Mouse (Mus musculus): ENCODE measurements at regions not wholly inside any gene's neighbourhood (a gene's known extent, or its start where the extent isn't known, plus 50 kb on each side); places are given as distances from the start of the nearest gene placed in this dataset.

DNA sequence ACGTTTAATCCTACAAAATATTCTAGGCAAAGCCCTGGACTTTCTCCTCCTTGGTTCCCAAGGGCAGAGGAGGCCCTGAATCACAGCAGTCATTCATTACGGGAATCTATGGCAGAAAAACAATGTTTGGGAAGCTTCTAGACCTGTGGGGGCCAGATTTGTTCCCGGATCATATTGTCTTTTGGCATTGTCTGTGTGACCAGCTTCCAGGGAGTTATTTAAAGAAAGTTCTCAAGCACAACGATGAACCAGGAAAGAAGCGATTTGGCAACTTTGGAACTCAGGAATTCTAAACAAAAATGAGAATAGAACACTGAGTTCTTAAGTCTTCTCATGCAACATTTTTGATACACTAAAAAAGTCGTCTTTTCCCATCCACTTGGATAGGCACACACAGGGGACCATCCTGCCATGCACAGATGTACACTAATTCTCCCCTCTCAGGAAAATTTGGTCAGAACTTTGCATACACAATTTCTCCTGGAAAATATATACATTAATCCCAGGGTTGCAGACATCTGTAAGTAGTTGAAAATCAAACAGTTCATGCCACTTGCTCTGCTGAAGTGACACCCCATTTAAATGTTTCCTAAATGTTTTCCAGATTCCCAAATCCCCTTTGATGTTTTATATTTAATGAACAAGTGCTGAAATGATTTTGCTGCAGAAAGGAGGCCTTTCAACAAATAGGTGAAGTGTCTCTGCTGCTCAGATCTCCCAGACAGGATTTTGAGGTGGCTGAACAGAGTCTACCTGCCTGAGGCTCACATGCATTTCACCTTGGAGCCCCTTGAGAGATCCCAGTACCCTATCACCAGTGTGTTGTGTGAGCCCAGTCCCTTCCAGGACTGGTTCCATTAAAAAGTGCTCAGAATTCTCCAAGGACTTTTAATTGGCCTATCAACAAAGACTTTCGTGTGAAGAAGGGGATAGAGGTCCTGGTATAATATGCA lies 548.9 kb upstream of the Nrp1 start:
- no peak for DNase-seq (ENCODE audit: low spot score in 2 of 2)

DNA sequence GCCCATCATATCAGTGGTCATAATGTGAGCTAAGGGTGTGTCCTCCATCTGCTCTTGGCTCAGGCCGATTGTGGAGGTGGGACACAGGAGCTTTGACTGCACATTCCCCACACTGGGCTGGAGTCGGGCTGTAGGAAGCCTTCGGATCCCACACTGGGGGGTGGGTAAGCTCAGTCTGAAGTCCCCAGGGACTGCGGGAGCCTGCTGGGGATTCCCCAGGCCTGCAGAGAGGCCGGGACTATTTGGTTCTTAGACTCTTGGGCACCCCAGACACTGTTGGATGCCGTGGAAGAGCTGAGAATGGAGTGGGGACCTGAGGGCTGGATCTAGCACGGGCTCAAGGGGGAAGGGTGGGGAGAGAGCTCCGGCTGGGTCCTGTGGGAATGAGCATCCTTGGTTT lies 547.1 kb upstream of the Nrp1 start:
- DNase-seq (ENCODE audit: low spot score in 2 of 2) = no peak

DNA sequence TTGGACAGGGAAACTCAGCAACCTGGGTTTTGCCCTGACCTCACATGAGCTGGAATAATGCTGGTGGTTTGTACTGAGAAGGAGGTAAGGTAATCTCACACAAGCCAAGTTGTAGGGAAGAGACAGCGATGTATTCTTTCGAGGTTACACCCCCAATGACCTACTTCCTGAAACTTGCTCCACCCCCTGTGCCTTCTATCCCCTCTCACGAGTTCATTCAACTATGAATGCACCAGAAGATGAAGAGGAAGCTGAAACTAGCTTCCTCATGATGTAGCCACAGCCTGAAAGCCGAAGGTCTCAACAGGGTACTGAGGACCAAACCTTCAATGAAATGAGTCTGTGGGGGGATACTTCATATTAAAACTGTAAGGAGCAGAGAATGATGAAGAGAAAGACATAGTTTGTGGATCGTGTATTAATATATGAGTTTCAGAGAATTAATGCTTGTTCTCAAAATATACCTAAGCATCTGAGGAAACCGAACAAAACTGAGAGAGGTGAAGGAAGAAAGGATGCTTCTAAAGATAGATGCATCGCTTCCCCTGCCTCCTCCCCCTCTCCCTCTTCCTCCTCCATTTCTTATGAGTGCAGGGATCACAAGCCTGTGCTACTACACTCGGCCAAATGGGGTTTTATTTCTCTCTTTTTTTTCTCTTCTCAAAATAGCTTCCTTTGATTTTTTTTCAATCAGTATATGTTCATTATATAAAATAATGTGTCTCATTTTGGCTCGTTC lies 543.5 kb upstream of the Nrp1 start:
- peak; percentile 35 to 41 for DNase-seq (ENCODE audit: low spot score in 2 of 2)

DNA sequence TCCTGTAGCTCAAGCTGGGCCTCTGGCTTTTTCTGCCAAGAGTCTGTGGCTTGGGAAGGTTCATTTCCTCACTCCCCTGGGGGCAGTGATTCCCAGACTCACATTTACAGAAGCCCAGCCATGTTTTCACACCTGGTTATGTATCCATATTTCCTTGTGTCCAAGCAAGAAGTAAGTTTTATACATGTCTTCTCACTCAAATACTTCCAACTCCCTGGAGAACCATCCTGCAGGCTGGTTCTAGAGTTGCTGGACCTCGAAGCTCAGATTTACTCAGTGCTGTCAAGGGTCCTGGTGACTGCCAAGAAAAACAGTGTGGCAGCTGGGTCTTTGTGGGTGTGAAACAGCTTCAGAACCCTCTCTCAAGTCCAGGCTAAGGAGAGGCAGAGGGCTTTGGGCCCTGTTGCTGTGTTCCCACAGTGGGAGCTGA lies 537.6 kb upstream of the Nrp1 start:
- DNase-seq (ENCODE audit: low spot score in 2 of 2) = no peak

DNA sequence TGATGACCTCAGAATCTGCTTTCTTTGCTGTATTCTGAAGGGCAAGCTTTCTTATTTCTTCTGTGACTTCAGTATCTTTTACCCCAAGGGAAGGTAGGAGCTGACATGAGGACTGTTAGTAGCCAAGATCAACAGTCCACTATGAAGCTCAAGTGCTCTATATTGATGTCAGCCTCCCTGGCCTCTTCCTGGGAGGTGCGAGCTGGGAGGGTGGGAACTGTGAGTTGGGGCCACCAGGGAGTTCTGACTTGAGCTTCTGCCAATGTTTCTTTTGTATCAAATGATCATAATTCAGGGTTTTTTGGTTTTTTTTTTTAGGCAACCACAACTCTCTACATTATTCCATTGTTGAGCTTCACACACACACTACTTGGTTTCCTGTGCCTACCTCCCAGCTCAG lies 536.8 kb upstream of the Nrp1 start:
- DNase-seq (ENCODE audit: low spot score in 2 of 2) = no peak

DNA sequence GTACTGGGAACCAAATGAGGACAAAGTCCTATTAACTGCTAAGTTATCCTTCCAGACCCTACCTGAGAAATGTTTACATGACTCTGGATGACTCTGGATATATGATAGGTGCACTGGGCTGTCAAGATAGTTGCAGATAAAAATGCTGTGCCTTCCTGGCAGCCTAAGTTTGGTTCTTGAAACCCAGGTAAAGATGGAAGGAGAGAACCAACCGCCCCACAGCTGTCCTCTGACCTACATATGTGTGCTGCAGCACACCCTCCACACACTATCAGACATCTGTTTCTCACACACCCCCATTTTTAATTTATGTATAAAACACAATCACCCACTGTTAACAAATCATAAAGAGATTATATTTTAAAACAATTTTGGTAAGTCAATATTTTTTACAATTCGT lies 533.4 kb upstream of the Nrp1 start:
- peak; percentile 37 to 55 for DNase-seq (ENCODE audit: low spot score in 2 of 2)

DNA sequence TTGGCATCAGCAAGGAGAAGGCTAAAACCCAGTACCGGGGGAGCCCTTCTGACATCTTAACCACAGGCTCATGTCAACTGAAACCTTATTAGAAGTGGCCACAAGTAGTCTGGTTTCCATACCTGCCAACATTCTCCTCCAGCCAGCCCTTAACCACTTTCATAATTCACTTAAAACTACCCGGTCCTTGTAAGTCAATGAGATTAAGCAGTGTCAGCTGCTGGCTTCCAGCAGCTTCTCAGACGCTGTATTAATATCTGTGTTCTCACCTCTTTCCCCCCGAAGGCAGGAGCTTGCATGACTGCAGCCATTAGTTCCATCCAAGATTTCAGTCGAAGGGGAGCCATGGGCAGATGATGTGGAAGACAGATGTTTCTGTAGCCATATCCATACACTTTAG lies 530.6 kb upstream of the Nrp1 start:
- DNase-seq (ENCODE audit: low spot score in 2 of 2) = no peak

DNA sequence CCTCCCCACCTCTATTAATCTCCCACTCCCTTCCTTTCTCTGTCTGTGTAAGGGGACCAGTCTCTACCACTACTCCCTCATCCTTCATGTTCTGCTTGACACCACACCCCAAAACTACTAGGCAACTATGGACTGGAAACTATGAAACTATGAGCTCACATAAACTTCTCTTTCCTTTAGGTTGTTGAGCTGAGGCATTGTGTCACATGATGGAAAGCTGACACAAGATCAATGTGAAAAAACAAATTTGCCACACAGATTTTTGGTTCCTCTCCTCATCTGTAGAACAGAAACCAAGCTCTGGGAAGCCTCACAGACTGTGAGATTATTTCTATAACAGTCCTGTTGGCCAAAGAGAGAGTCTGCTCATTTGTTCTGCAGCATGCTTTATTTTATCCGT lies 528.7 kb upstream of the Nrp1 start:
- DNase-seq (ENCODE audit: low spot score in 2 of 2) = no peak

DNA sequence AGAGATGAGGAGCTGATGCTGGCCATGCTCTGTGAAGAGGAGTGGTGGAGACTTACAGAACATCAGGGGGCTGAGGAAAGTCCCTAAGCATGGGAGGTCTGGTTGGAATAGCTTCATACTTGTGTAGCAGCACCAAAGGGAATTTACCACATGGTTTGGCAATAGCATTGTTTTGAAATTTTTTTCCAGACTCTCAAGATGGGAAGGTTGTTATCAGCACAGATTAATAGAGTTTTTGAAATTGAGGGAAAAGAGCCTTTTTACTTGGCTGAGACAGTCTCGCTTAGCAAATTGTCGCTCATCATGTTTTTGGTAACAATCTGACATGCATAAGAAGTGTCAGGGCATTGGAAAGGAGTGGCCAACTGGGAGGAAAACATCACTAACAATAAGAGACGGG lies 524.4 kb upstream of the Nrp1 start:
- DNase-seq (ENCODE audit: low spot score in 2 of 2) = no peak

DNA sequence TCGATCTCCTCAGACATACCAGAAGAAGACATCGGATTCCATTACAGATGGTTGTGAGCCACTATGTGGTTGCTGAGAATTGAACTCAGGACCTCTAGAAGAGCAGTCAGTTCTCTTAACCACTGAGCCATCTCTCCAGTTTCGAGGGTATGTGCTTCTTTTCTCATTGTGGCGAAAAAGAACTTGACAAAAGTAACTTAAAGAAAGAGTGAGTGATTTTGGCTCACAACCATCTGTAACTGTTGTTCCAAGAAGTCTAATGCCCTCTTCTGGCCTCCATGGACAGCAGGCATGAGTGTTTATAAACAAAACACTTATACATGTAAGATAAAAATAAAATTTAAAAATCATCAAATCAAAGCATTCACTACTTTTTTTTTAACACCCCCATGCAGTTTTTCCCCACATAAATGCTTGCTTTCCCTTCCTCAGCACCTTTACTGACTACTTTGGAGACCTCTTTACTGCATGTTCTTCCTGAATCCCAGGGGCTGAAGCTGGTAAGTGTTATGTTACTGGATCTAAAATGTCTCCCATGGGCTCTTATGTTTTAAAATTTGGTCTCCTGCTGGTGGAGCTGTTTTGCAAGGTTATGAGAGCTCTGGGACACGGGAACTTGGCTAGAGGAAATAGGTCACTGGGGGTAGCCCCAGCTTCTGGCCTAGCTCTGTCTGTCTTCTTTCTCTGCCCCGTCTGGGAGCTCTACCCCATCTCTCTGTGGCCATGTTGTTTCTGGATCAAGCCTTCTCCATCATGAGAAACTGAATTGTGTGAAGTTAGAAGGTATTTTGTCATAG lies 521.8 kb upstream of the Nrp1 start:
- no peak for DNase-seq (ENCODE audit: low spot score in 2 of 2)

DNA sequence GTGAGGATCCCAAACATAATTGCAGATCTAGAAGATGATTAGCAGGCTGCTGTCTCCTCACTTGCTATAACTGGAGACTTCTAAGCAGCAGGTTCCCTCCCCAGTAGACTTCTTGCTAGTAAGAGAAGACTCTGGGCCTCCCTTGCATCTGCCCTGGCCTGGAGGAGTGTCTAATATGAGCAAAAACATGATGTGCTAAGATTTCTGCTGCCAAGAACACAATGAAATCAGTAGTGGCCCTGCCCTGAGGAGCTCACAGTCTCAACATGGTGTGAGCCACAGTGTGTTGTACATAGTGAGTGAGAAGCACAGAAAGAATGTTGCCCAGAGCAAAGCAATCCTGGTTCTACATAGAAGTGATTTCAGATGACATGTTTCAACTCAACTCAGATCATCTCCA lies 520.1 kb upstream of the Nrp1 start:
- no peak for DNase-seq (ENCODE audit: low spot score in 2 of 2)

DNA sequence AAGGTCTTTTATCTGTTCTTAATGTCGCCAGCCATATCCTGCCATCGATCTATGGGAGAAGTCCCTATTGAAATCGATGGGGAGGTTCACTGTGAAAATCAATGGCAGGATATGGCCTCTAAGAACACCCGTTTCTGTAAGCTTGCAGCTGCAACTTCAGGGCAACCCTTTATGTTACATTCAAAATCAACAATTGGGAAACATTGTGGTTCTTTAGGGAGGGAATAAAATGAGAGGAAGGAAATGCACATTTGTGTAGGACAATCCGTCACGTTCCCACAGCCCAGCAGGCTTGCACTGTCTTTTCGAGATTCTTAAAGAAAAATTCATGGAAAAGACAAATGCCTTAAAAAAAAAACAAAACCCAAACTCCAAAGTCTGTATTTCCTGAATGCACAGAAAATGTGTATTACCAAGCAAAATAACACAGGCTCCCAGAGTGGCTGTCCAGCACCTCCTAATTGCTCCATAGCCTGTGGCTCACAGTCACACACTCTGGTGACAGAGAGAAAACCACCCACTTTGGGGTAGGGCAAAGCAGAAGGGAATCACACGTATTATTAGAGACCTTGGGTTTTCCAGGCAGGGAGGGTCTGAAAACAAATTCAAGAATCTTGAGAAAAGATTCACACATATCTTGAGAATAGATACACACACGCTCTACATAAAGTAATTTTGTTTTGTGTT lies 510.9 kb upstream of the Nrp1 start:
- DNase-seq (ENCODE audit: low spot score in 2 of 2) = no peak

DNA sequence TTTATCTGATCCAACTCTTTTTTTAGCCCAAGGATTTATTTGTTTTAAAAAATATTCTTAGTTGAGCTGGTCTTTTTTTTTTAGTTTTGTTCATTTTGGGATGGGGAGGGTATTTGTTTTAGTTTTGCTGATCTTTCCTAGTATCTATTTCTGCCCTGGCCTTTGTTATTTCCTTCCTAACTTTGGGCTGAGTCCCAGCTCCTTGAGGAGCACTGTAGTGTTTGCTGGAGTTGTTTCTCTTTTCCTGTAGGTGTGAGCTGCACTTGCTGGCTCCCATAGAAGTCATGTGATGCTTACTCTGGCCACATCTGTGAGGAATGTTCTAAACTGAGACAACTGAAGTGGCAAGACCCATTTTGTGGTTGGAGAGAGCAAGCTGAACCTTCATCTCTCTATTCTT lies 508.5 kb upstream of the Nrp1 start:
- no peak for DNase-seq (ENCODE audit: low spot score in 2 of 2)

DNA sequence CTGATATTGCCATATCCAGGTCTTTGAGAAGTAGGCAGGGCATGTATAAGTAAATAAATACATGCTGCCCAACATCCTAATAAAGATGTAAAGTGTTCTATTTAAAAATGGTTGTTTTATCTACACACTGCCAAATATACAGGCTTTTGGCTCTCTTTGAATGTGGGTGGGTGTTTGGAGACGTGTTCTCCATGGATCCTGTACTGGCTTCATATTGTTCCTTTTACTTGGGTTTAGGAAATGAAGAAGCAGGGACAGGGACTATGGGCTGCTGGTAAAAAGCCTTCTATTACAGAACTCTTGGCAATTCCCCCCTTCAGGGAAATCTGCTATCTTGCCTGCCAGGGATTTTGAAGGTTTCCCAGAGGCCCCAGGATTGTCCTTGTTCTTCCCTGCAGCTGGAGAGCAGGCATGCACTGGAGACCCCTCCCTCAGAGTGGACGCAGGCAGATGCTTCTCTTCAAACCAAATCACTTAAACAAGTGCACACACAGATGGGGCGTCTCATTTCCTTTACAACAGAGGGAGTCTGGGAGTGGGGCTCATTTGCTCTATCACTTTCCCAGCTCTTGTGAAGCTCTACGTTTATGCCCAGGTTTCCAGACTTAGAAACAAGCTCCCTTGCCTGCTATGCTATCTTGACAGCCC lies 502.6 kb upstream of the Nrp1 start:
- no peak for DNase-seq (ENCODE audit: low spot score in 2 of 2)

DNA sequence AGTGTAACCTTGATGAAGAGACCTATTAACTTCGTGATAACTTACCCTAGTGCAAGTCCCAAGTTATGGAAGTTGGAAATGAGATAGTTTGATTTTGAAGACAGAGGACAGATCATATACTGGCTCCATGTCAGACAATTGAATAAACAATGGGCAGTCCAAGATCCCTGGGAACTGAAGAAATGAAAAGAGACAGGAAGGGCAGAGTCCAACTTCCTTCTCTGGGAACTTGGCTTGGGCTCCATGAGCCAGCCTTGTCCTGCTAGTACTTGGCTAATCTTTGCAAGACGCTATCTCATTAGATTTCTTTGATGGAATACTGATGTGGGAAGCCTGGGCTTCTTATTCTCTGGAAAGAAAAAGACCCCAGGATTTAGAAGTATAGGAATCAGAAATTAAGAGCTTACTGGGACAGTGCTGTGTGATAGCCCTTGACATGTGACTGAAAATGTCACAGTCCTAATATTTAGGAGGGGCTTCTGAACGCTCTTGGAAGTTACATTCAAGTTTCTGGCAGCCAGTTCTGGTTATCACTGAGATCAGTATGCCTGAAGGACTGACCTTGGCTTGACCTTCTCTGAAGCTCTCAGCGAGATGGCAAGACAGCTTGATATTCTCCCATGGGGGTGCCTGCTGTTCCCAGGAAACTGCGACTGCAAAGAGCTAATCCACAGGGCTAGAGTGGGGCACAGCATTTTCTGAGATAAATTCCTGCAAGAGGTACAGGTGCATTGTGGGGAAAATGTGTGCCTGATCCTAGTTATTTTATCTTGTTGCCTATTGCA lies 501.9 kb upstream of the Nrp1 start:
- no peak for DNase-seq (ENCODE audit: low spot score in 2 of 2)

DNA sequence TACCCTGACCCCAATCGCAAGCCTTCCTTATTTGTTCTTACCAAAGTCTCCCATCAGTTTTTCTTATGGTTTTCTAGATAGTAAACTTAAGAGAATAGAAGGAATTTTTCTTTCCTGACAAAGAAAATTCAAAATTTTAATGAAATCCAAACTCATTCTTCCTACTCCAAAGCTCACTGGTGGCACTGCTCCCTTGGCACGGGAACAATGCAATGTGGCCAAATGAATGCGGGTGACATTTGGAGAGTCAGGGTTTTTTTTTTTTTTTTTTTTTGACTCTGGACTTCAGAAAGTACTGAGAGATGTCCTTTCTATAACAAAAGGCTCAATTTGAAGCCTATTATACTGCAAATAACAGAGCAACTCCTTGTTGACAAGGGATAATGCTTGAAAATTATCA lies 499.4 kb upstream of the Nrp1 start:
- no peak for DNase-seq (ENCODE audit: low spot score in 2 of 2)

DNA sequence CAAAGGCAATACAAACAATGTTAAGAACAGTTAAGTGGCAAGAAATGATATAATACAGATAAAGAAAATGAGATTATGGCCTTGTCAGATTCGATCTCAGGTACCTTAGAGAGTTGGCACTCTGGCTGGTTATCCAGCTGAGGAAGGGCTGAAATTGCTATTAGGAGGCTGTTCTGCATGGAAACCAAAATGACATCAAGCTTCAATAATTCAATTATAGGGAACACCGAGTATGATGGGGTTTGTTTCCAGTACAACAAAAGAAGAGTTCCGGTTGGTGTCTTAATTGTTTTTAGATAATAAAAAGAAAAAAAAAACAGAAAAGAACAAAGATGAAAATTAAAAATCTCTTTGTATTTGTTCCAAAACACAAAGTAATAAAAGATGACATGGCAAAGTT lies 498.0 kb upstream of the Nrp1 start:
- no peak for DNase-seq (ENCODE audit: low spot score in 2 of 2)

DNA sequence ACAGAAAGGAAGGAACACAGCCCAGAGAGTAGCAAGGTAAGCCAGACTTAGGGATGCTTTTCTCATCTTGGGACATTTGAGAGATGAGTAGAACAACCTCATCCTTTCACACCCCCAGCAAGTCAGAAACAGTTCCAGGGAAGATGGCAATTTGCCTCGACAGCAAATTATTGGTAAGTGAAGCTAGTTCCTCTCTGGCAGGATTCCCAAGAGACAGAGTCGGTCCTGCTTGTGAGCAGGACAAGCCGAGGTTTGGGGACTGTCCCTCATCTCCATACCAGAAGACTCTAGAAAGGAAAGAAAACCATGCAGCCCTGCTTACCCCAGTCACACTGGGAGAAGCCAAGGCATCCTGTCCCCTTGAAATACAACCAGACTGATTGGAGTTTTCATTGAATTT lies 497.5 kb upstream of the Nrp1 start:
- DNase-seq (ENCODE audit: low spot score in 2 of 2) = no peak

DNA sequence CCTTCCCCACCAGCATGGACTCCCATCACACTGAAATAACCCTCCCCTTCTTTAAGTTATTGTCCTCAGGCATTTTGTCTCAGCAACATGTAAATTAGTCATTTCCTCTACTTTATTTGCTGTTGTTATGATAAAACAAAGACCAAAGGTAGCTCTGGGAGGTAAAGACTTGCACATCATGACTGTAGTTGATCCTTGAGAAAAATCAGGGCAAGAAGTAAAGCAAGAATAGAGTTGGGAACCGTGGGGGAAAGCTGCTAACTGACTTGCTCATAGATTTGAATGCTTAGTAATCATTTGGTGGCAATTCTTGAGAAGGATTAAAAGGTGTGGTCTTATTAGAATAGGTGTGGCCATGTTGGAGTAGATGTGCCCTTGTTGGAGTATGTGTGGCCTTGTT lies 473.8 kb upstream of the Nrp1 start:
- DNase-seq (ENCODE audit: low spot score in 2 of 2) = no peak

DNA sequence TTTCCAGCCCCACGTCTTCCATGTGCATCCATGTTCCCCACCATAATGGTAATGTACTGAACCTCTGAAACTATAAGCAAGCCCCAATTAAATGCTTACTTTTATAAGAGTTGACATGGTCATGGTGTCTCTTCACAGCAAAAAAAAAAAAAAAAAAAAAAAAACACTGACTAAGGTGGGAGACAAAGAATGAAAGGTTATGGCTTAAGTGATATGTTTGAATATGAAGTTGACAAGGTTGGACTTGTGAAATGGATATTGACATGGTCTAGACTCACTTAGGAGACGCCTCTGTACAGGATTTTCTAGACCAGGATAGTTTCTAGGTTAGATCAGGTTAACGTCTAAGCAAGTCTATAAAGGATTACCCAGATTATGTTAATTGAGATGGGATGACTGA lies 473.2 kb upstream of the Nrp1 start:
- no peak for DNase-seq (ENCODE audit: low spot score in 2 of 2)

Measured in thymus, postnatal 10 days (tissue).